Mouse (Mus musculus) liver, embryonic 13.5 days (tissue): Measurements from ENCODE around the gene Ttc39d. TPM values are rescaled to one million over a fixed set of nuclear protein-coding genes. Genes with fewer than 3 reads are reported as not detected.
A peak's percentile ranks its signal among the peaks of the same experiment; 100 is the strongest.
"Not testable (repeated sequence)": the region's sequence is repeated elsewhere in the genome, so short reads cannot be mapped to it uniquely, and the experiment has no call there.

Source experiments
- ATAC-seq: fragments of 200-750 bp; cut with Nextera tagmentation; 2 replicates; pipeline ENCODE4 v1.8.0; 2017; ENCODE audit warnings: low read depth, mild to moderate bottlenecking, moderate number of reproducible peaks, moderate library complexity
- DNase-seq: peaks from one replicate; pipeline ENCODE4 v3.0.0; 2022
- H3K27ac ChIP-seq: fragments of 300-500 bp; sonication (generic); 2 replicates; pipeline ENCODE4 v1.5.1; 2015; ENCODE audit warnings: moderate library complexity, mild to moderate bottlenecking, inconsistent platforms
- H3K27me3 ChIP-seq: fragments of 300-500 bp; sonication (generic); 2 replicates; pipeline ENCODE4 v1.6.1; 2015; ENCODE audit warnings: mild to moderate bottlenecking, inconsistent platforms
- H3K36me3 ChIP-seq: fragments of 300-500 bp; sonication (generic); 2 replicates; pipeline ENCODE4 v1.6.1; 2015; ENCODE audit warnings: mild to moderate bottlenecking, inconsistent platforms
- H3K4me1 ChIP-seq: fragments of 300-500 bp; sonication (generic); replicated peaks from 2 replicates; pipeline ENCODE4 v1.6.1; 2015; ENCODE audit warnings: inconsistent platforms
- H3K4me2 ChIP-seq: fragments of 300-500 bp; sonication (generic); 2 replicates; pipeline ENCODE4 v1.6.1; 2015; ENCODE audit warnings: inconsistent platforms, mild to moderate bottlenecking, moderate library complexity
- H3K4me3 ChIP-seq: fragments of 300-500 bp; sonication (generic); replicated peaks from 2 replicates; pipeline ENCODE4 v1.5.1; 2015; ENCODE audit warnings: mild to moderate bottlenecking, inconsistent platforms
- H3K9ac ChIP-seq: fragments of 300-500 bp; sonication (generic); 2 replicates; pipeline ENCODE4 v1.6.1; 2015; ENCODE audit warnings: mild to moderate bottlenecking, inconsistent platforms
- H3K9me3 ChIP-seq: fragments of 300-500 bp; sonication (generic); replicated peaks from 2 replicates; pipeline ENCODE4 v1.6.1; 2016; ENCODE audit warnings: inconsistent platforms
- WGBS: fragments of 180-500 bp; shearing (Covaris S2); methylation state at CpG from one replicate; pipeline ENCODE4 v1.1.7; 2015; ENCODE audit not compliant: insufficient replicate concordance; 5-methylcytosine and 5-hydroxymethylcytosine counted together
- polyA plus RNA-seq: library from polyadenylated mRNA; unstranded; fragments of >200 nt; fragmentation: Nextera tagmentation; extraction: Ambion mirVana; gene quantifications from 2 replicates; pipeline ENCODE4 v1.2.1, GENCODE M21; 2015

Ttc39d gene
- polyA plus RNA-seq, 1 experiment from 2014 or later: not detected

- H3K4me2 ChIP-seq: no peak overlapping the region
- DNase-seq (no peak), ATAC-seq (peak; percentile 22; the same call in 1 of the 2 replicates)
- H3K4me1 ChIP-seq: peaks cover 8% of the 10 kb centered on the region; the same call in 1 of the 2 replicates
- no peaks in the 10 kb centered on the region for H3K9me3 ChIP-seq
- no peaks in the 10 kb centered on the region for H3K27me3 ChIP-seq
- no peak overlapping the region for H3K9ac ChIP-seq
- H3K4me3 ChIP-seq: no peak overlapping the region
- no peaks in the 10 kb centered on the region for H3K36me3 ChIP-seq
- WGBS: 56% methylated on average over 4 of the region's 4 CpGs
- no peak overlapping the region; the same call in 1 of the 2 replicates for H3K27ac ChIP-seq
These were observed 35.3 kb upstream of the Ttc39d start for GRCm38 (mm10) chr17:80171948-80172347.

- Histone ChIP-seq H3K4me2 (no peak overlapping the region), H3K9ac (no peak overlapping the region), H3K36me3 (no peaks in the 10 kb centered on the region), H3K4me3 (no peak overlapping the region), H3K27ac (no peak overlapping the region), H3K27me3 (no peaks in the 10 kb centered on the region), H3K9me3 (no peaks in the 10 kb centered on the region), H3K4me1 (peaks cover 8% of the 10 kb centered on the region; the same call in 1 of the 2 replicates)
- DNase-seq (no peak), ATAC-seq (no peak)
- WGBS: 60% methylated on average over 5 of the region's 5 CpGs
These were observed 34.5 kb upstream of the Ttc39d start for GRCm38 (mm10) chr17:80172761-80173160.

GRCm38 (mm10) chr17:80173708-80174107 is 33.6 kb upstream of the Ttc39d start:
- peaks cover 8% of the 10 kb centered on the region; the same call in 1 of the 2 replicates for H3K4me1 ChIP-seq
- no peak overlapping the region for H3K9ac ChIP-seq
- no peak overlapping the region for H3K4me3 ChIP-seq
- 84% methylated on average over 2 of the region's 2 CpGs for whole genome bisulfite sequencing
- no peaks in the 10 kb centered on the region for H3K27me3 ChIP-seq
- DNase-seq: no peak
- no peaks in the 10 kb centered on the region for H3K9me3 ChIP-seq
- H3K27ac ChIP-seq: no peak overlapping the region
- H3K36me3 ChIP-seq: no peaks in the 10 kb centered on the region
- H3K4me2 ChIP-seq: no peak overlapping the region
- ATAC-seq: no peak

DNA sequence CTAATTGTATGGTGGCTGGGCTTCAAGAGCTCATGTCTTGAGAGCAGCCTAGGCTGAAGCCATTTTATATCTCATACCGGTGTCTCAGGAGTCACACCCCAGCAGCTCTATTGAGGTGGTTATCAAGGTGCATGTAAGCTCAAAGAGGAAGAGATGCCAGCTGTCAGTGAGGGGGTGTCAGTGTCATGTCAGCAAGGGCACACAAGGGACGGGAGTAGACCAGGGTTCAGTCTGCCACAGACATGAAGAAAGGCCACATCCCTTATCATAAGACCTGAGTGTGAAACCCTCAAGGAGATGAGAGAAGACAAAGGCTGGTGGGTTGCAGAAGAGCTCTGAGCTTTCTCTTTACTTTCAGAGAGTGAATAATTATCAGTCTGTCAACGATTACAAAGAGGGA is 33.1 kb upstream of the Ttc39d start:
- WGBS: 55% methylated on average over 3 of the region's 3 CpGs

DNA sequence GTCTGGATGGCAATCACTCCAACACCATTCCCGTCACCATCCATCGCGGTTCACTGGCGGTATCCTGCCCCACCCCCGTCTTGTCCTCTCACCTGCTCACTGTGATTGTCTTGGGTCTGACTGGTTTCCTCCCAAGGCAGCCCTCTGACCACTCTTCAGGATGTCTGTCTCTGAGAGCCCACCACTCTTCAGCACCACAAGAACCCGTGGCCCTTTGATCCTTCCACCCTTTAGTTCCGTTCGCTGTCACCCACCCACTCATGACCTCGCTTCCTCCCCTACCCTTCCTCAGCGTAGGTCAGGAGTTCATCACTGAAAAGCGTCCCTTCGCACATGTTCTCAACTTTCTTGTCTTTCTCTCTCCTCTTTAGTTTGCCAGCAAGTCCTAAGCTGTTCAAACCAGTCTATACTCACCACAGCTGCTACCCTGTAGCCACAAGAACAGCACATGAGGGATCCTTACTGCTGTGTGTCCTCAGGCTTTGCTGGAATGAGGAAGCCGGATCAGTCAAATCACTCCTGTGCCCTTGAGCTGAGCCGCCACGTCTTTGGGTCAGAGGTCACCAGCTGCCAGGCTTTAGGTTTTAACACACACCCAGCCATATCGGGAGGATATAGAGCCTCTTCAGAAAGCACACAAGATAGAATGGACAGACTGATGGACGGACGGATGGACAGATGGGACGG is 32.4 kb upstream of the Ttc39d start:
- Histone ChIP-seq H3K9ac (no peak overlapping the region), H3K9me3 (no peaks in the 10 kb centered on the region), H3K4me1 (peaks cover 8% of the 10 kb centered on the region; the same call in 1 of the 2 replicates), H3K27ac (no peak overlapping the region), H3K36me3 (no peaks in the 10 kb centered on the region), H3K4me2 (no peak overlapping the region), H3K27me3 (no peaks in the 10 kb centered on the region), H3K4me3 (no peak overlapping the region)
- DNase-seq (no peak), ATAC-seq (no peak)
- WGBS: 55% methylated on average over 19 of the region's 19 CpGs

More for the DNA sequence above, 33.1 kb upstream of the Ttc39d start:
- ATAC-seq: no peak
- no peak overlapping the region for H3K27ac ChIP-seq
- no peak overlapping the region for H3K9ac ChIP-seq
- no peaks in the 10 kb centered on the region for H3K9me3 ChIP-seq
- H3K4me3 ChIP-seq: no peak overlapping the region
- no peak for DNase-seq
- no peaks in the 10 kb centered on the region for H3K36me3 ChIP-seq
- H3K4me2 ChIP-seq: no peak overlapping the region
- peaks cover 8% of the 10 kb centered on the region; the same call in 1 of the 2 replicates for H3K4me1 ChIP-seq
- no peaks in the 10 kb centered on the region for H3K27me3 ChIP-seq

GRCm38 (mm10) chr17:80175386-80175739 is 31.9 kb upstream of the Ttc39d start:
- Histone ChIP-seq H3K4me3 (no peak overlapping the region), H3K36me3 (no peaks in the 10 kb centered on the region), H3K9me3 (no peaks in the 10 kb centered on the region), H3K27me3 (no peaks in the 10 kb centered on the region), H3K4me1 (peaks cover 8% of the 10 kb centered on the region; the same call in 1 of the 2 replicates), H3K9ac (no peak overlapping the region), H3K4me2 (no peak overlapping the region), H3K27ac (no peak overlapping the region)
- no peak for ATAC-seq
- DNase-seq: no peak
- 50% methylated on average over 4 of the region's 4 CpGs for WGBS

DNA sequence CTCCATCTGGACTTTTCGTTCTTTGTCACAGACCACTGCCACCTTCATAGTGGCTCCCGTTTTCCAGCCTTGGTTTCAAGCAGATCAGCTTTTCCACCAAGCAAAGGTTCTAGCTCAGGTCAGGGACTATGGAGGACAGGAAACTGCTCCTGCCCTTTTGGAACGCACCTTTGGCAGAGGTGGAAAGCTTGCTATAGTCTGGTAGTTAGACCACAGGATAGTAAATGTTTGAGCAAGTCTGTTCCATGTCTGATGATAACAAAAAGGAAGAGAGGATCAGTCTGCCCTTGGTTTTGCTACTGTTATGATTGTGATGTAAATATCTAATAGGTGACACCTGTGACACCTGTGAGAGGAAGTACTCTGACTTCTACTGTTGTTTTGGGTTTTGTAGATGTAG is 31.3 kb upstream of the Ttc39d start:
- H3K27ac ChIP-seq: no peak overlapping the region
- WGBS: 69% methylated on average over 3 of the region's 3 CpGs
- DNase-seq (no peak), ATAC-seq (no peak)
- no peak overlapping the region for H3K4me2 ChIP-seq
- peaks cover 8% of the 10 kb centered on the region; the same call in 1 of the 2 replicates for H3K4me1 ChIP-seq
- H3K9me3 ChIP-seq: no peaks in the 10 kb centered on the region
- H3K27me3 ChIP-seq: no peaks in the 10 kb centered on the region
- no peak overlapping the region for H3K4me3 ChIP-seq
- no peaks in the 10 kb centered on the region for H3K36me3 ChIP-seq
- no peak overlapping the region for H3K9ac ChIP-seq

DNA sequence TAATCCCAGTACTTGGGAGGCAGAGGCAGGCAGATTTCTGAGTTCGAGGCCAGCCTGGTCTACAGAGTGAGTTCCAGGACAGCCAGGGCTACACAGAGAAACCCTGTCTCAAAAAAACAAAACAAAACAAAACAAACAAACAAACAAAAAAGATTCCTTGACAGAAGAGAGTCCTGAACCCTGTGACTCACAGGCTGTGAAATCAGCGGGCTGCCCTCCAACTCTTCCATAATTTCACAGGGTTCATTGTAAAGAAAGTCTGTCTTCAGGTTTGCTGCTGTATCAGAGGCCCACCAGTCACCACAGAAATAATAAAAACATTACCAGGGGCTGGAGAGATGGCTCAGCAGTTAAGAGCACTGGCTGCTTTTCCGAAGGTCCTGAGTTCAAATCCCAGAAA is 28.4 kb upstream of the Ttc39d start:
- H3K9ac ChIP-seq, H3K27me3 ChIP-seq, H3K4me1 ChIP-seq, H3K9me3 ChIP-seq, H3K4me3 ChIP-seq, ATAC-seq, DNase-seq, H3K36me3 ChIP-seq, H3K27ac ChIP-seq, H3K4me2 ChIP-seq: not testable (repeated sequence)
- 83% methylated on average over 3 of the region's 3 CpGs for whole genome bisulfite sequencing

DNA sequence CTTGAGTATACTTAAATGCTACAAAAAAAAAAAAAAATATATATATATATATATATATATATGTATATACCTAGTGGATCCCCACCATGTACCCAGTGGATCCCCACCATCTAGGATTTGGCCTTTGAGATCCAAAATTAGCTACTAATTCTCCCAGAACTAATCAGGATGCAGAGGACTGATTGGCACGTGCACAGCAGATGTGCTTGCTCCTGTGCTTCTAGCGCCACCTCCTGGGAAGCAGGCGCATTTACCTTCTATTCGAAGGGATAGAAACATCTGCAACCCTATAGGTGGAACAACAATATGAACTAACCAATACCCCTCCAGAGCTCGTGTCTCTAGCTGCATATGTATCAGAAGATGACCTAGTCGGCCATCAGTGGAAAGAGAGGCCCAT is 27.3 kb upstream of the Ttc39d start:
- Histone ChIP-seq H3K36me3 (no peaks in the 10 kb centered on the region), H3K4me3 (no peak overlapping the region), H3K4me1 (peaks cover under 1% of the 10 kb centered on the region; the same call in 1 of the 2 replicates), H3K9me3 (no peaks in the 10 kb centered on the region), H3K9ac (no peak overlapping the region), H3K27me3 (no peaks in the 10 kb centered on the region), H3K4me2 (no peak overlapping the region), H3K27ac (no peak overlapping the region)
- WGBS: 0% methylated on average over 6 of the region's 6 CpGs
- DNase-seq: peak; percentile 44
- peak; percentile 77 for ATAC-seq

DNA sequence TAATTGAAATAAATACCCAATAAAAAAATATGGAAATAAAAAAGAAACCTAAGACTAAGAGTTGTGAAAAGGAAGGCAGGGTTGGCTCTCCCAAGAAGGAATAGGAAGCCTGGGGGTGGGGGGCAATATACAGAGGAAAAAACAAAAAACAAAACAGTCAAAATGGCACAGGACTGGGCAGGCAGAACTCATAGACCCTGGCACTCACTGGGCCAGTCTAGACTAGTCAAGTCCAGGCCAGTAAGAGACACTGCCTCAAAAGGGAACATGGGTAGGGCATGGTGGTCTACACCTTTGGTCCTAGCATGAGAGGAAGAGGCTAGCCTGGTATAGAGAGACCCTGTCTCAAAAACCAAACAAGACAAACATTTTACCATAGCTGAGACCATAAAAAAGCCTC is 26.8 kb upstream of the Ttc39d start:
- Histone ChIP-seq H3K27ac (no peak overlapping the region), H3K4me2 (no peak overlapping the region), H3K36me3 (no peaks in the 10 kb centered on the region), H3K4me3 (no peak overlapping the region), H3K9me3 (no peaks in the 10 kb centered on the region), H3K4me1 (no peaks in the 10 kb centered on the region), H3K9ac (no peak overlapping the region), H3K27me3 (no peaks in the 10 kb centered on the region)
- no peak for ATAC-seq
- DNase-seq: no peak

DNA sequence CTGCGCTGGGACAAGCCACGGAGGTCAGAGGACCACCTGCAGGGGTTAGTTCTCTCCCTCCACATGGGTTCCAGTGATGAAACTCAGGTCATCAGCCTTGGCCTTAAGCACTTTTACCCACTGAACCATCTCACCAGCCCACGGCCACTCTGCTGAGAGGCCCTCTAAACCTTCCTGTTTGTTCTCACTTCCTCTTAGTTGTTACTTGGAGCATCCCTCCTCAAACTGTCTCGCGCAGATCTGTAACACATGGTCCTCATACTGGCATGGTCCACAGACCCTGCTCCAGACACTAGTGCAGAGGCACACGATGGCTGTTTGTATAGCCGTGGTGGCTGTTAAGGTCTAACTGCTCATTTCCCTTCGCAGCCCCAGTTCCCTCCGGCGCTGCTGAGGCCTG is 23.6 kb upstream of the Ttc39d start:
- no peaks in the 10 kb centered on the region for H3K36me3 ChIP-seq
- DNase-seq (no peak), ATAC-seq (no peak)
- 63% methylated on average over 10 of the region's 10 CpGs for WGBS
- H3K4me2 ChIP-seq: no peak overlapping the region
- H3K27me3 ChIP-seq: no peaks in the 10 kb centered on the region
- H3K27ac ChIP-seq: no peak overlapping the region
- H3K9ac ChIP-seq: no peak overlapping the region
- no peak overlapping the region for H3K4me3 ChIP-seq
- no peaks in the 10 kb centered on the region for H3K9me3 ChIP-seq
- no peaks in the 10 kb centered on the region for H3K4me1 ChIP-seq

- ATAC-seq: no peak
- Histone ChIP-seq H3K9ac (no peak overlapping the region), H3K4me1 (no peaks in the 10 kb centered on the region), H3K27me3 (no peaks in the 10 kb centered on the region), H3K4me3 (no peak overlapping the region), H3K9me3 (no peaks in the 10 kb centered on the region), H3K27ac (no peak overlapping the region), H3K4me2 (no peak overlapping the region), H3K36me3 (peaks cover 28% of the 10 kb centered on the region)
- no peak for DNase-seq
- WGBS: 58% methylated on average over 5 of the region's 5 CpGs
These were observed 14.2 kb upstream of the Ttc39d start for GRCm38 (mm10) chr17:80193075-80193474.
